Mouse (Mus musculus) limb, embryonic 15.5 days (tissue): ENCODE results near the gene Prm2. TPM values are rescaled to one million over a fixed set of nuclear protein-coding genes. Genes with fewer than 3 reads are reported as not detected.
A peak's percentile ranks its signal among the peaks of the same experiment; 100 is the strongest.
"Not testable (repeated sequence)": the region's sequence is repeated elsewhere in the genome, so short reads cannot be mapped to it uniquely, and the experiment has no call there.

ENCODE experiments used
- ATAC-seq: fragments of 200-750 bp; cut with Nextera tagmentation; 2 replicates; pipeline ENCODE4 v1.8.0; 2017; ENCODE audit warnings: low read depth, moderate TSS enrichment; ENCODE audit not compliant: insufficient number of reproducible peaks, low FRiP score, low TSS enrichment
- H3K27ac ChIP-seq: fragments of 300-500 bp; sonication (generic); 2 replicates; pipeline ENCODE4 v1.5.1; 2015; ENCODE audit warnings: moderate library complexity, mild to moderate bottlenecking, inconsistent platforms
- H3K27me3 ChIP-seq: fragments of 300-500 bp; sonication (generic); 2 replicates; pipeline ENCODE4 v1.6.1; 2015; ENCODE audit warnings: inconsistent platforms
- H3K36me3 ChIP-seq: fragments of 300-500 bp; sonication (generic); 2 replicates; pipeline ENCODE4 v1.6.1; 2015; ENCODE audit warnings: inconsistent platforms
- H3K4me1 ChIP-seq: fragments of 300-500 bp; sonication (generic); 2 replicates; pipeline ENCODE4 v1.6.1; 2015; ENCODE audit warnings: inconsistent platforms
- H3K4me2 ChIP-seq: fragments of 300-500 bp; sonication (generic); 2 replicates; pipeline ENCODE4 v1.6.1; 2015; ENCODE audit warnings: mild to moderate bottlenecking, inconsistent platforms
- H3K4me3 ChIP-seq: fragments of 300-500 bp; sonication (generic); 2 replicates; pipeline ENCODE4 v1.5.1; 2015; ENCODE audit warnings: mild to moderate bottlenecking, inconsistent platforms
- H3K9ac ChIP-seq: fragments of 300-500 bp; sonication (generic); 2 replicates; pipeline ENCODE4 v1.6.1; 2015; ENCODE audit warnings: inconsistent platforms
- H3K9me3 ChIP-seq: fragments of 300-500 bp; sonication (generic); 2 replicates; pipeline ENCODE4 v1.6.1; 2016; ENCODE audit warnings: inconsistent platforms
- WGBS: fragments of 180-500 bp; shearing (Covaris S2); methylation state at CpG from one replicate; pipeline ENCODE4 v1.1.7; 2015; 5-methylcytosine and 5-hydroxymethylcytosine counted together
- polyA plus RNA-seq: library from polyadenylated mRNA; unstranded; fragments of >200 nt; fragmentation: Nextera tagmentation; extraction: Ambion mirVana; gene quantifications from 2 replicates; pipeline ENCODE4 v1.2.1, GENCODE M21; 2015

Gene Prm2
- polyA plus RNA-seq, 1 experiment from 2014 or later: not detected

DNA sequence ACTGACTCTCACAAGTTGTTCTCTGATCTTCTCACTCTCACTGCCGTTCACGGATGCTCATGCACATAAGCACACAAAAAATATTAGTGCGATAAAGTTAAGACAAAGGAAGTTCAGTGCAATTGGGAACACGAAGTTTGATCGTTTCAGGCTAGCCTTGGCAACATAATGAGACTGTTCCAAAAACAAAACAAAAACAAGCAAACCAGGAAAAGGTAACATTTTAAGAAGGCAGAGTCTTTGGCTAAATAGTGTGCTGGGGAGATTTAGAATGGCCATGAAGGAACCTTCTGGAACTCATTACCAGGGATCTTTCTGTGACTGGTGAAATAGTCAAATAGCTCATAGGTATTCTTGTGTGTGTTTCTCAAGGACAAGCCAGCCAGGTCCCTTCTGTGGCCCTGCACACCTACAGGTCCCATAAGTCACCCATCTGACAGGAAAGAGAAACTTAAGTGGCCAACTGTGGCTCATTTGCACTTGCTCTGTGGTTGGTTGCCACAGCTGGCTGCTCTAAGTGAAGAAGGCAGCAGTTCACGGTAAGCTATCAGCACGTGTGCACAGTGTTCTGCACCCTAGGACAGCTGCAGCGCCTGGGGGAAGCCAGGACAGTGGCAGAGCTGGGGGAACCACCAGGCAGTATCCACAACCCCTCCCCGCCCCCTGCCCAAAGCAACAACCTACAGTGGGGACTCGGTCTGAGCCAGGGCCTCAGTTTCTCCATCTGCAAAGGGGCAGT, 10.0 kb upstream of the Prm2 start, which contains the start of gene Prm1:
Gene Prm1, minus strand, starts transcription at position 51 of the 739 bp plus-strand sequence.
- Histone ChIP-seq H3K36me3 (no peaks in the 10 kb centered on the region), H3K9me3 (no peaks in the 10 kb centered on the region), H3K27ac (no peak within 1 kb of the TSS), H3K4me1 (peaks cover 3% of the 10 kb centered on the region; the same call in 1 of the 2 replicates), H3K4me2 (no peak within 1 kb of the TSS), H3K27me3 (no peaks in the 10 kb centered on the region), H3K4me3 (no peak within 1 kb of the TSS), H3K9ac (no peak within 1 kb of the TSS)
- no peak for ATAC-seq
- 69% methylated on average over 10 of the region's 10 CpGs for WGBS

GRCm38 (mm10) chr16:10802420-10802819, 6.5 kb upstream of the Prm2 start:
- H3K9me3 ChIP-seq, H3K4me3 ChIP-seq, H3K27ac ChIP-seq, ATAC-seq, H3K36me3 ChIP-seq, H3K9ac ChIP-seq, H3K27me3 ChIP-seq, H3K4me1 ChIP-seq, H3K4me2 ChIP-seq: not testable (repeated sequence)
- WGBS: 77% methylated on average over 3 of the region's 3 CpGs

DNA sequence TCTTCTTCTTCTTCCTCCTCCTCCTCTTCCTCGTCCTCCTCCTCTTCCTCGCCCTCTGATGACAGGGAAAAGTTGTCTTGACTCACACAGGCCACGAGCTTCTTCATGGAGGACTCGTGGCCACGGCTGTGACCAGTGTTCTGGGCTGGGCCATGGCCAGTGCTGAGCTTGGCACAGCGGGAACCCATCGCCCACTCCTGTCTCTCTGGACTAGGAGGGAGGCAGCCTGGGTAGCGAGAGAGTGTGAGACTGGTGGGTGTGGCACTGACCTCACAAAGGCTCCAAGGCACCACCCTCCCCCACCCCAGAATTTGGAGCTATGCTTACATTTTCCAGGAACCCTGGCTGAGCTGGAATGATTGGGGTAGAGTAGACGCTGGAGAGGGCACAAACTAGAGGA, 5.2 kb downstream of the Prm2 start, which contains the start of gene Prm3:
Gene Prm3, minus strand, starts transcription at position 213 of the 400 bp plus-strand sequence.
- Histone ChIP-seq H3K4me2 (no peak within 1 kb of the TSS), H3K4me1 (peaks cover 18% of the 10 kb centered on the region), H3K4me3 (no peak within 1 kb of the TSS), H3K27me3 (peaks cover 4% of the 10 kb centered on the region; the same call in 1 of the 2 replicates), H3K9ac (no peak within 1 kb of the TSS), H3K36me3 (no peaks in the 10 kb centered on the region), H3K27ac (no peak within 1 kb of the TSS), H3K9me3 (no peaks in the 10 kb centered on the region)
- 73% methylated on average over 9 of the region's 9 CpGs for WGBS
- no peak for ATAC-seq

DNA sequence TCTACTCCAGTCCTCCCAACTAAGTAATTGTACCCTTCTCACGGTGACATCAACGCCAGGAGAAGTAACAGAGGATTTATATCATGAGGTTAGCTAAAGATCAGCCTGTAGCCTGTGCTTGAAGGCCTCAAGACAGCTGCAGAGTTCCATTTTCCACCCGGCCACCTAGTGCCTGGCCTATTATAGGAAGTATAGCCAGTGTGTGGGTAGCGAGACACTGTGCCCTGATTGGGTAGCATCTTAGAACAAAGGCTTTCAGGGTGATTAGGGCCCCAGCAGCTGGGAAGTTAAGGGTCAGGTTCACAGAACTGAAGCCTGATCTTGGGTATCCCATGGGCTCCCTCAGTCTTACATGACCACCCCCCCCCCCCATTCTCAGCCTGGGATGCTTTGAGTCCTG, 7.1 kb downstream of the Prm2 start:
- no peaks in the 10 kb centered on the region for H3K9me3 ChIP-seq
- peaks cover 28% of the 10 kb centered on the region for H3K4me1 ChIP-seq
- no peak overlapping the region for H3K4me3 ChIP-seq
- no peak for ATAC-seq
- 60% methylated on average over 4 of the region's 4 CpGs for WGBS
- H3K27ac ChIP-seq: no peak overlapping the region
- H3K4me2 ChIP-seq: no peak overlapping the region
- no peaks in the 10 kb centered on the region for H3K27me3 ChIP-seq
- H3K9ac ChIP-seq: no peak overlapping the region
- no peaks in the 10 kb centered on the region for H3K36me3 ChIP-seq

DNA sequence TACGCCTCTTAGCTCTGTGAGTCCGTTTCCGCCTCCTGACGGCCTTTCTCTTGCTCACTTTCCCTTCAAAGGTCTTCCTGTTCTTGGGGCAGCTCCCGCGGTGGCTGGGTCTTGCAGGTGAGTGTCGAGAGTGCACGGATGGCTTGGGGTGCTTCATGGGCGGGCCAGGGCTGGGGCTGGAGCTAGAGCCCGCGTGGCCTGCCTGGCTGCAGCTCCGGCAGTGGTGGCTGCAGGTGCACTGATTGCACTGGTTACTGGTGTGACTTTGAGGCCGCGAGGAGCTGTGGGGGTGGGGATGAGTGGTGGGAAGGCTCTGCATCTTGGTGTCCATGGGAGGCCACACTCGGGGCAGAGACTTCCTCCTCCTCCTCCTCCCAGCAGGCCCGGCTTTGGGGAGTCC, 7.7 kb downstream of the Prm2 start, which contains the start of gene Tnp2:
Gene Tnp2, minus strand, starts transcription at position 390 of the 400 bp plus-strand sequence.
- 49% methylated on average over 16 of the region's 16 CpGs for WGBS
- Histone ChIP-seq H3K4me1 (peaks cover 34% of the 10 kb centered on the region), H3K4me2 (no peak within 1 kb of the TSS), H3K9ac (no peak within 1 kb of the TSS), H3K4me3 (no peak within 1 kb of the TSS), H3K27ac (peak within 1 kb of the TSS; percentile 100), H3K9me3 (no peaks in the 10 kb centered on the region), H3K27me3 (no peaks in the 10 kb centered on the region), H3K36me3 (no peaks in the 10 kb centered on the region)
- no peak for ATAC-seq

DNA sequence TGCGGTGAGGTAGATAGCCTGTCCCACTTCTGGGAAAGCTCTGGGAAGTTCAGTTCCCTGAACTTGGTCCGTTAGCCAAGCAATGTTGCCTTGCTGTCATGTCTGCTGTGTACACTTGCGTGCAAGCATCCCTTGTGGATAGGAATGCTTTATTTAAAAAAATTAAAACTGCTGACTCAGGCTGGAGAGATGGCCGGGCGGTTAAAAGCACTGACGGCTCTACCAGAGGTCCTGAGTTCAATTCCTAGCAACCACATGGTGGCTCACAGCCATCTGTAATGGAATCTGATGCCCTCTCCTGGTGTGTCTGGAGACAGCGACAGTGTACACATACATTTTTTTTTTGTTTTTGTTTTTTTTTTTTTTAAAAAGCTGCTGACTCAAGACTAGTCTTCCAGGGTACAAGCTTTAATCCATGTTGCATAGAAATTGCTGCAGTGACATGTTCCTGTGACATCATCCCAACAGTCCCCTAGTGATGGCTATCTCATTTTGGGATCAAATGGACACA, 8.3 kb downstream of the Prm2 start:
- 82% methylated on average over 7 of the region's 7 CpGs for WGBS
- no peak for ATAC-seq
- no peak overlapping the region for H3K9ac ChIP-seq
- H3K4me3 ChIP-seq: no peak overlapping the region
- peak overlapping the region; percentile 100 for H3K27ac ChIP-seq
- H3K36me3 ChIP-seq: no peaks in the 10 kb centered on the region
- H3K27me3 ChIP-seq: no peaks in the 10 kb centered on the region
- H3K9me3 ChIP-seq: no peaks in the 10 kb centered on the region
- no peak overlapping the region for H3K4me2 ChIP-seq
- peaks cover 41% of the 10 kb centered on the region for H3K4me1 ChIP-seq

- Histone ChIP-seq H3K9ac (no peak overlapping the region), H3K4me2 (peak overlapping the region; percentile 80), H3K27ac (peak overlapping the region; percentile 100), H3K4me1 (peaks cover 47% of the 10 kb centered on the region), H3K36me3 (no peaks in the 10 kb centered on the region), H3K9me3 (no peaks in the 10 kb centered on the region), H3K4me3 (no peak overlapping the region), H3K27me3 (no peaks in the 10 kb centered on the region)
- WGBS: 54% methylated on average over 4 of the region's 4 CpGs
- ATAC-seq: no peak
These were observed 9.0 kb downstream of the Prm2 start for GRCm38 (mm10) chr16:10786782-10787547.

- Histone ChIP-seq H3K4me1 (peaks cover 54% of the 10 kb centered on the region), H3K4me2 (peak overlapping the region; percentile 80), H3K27ac (peak overlapping the region; percentile 100), H3K9me3 (no peaks in the 10 kb centered on the region), H3K27me3 (no peaks in the 10 kb centered on the region), H3K4me3 (peak overlapping the region; percentile 85), H3K36me3 (no peaks in the 10 kb centered on the region), H3K9ac (peak overlapping the region; percentile 80)
- WGBS: under 1% methylated on average over 9 of the region's 9 CpGs
- ATAC-seq: 0 out of 2 replicates have a peak, but pooled peaks have one; percentile 2
These were observed 9.6 kb downstream of the Prm2 start for GRCm38 (mm10) chr16:10786288-10786687.

DNA sequence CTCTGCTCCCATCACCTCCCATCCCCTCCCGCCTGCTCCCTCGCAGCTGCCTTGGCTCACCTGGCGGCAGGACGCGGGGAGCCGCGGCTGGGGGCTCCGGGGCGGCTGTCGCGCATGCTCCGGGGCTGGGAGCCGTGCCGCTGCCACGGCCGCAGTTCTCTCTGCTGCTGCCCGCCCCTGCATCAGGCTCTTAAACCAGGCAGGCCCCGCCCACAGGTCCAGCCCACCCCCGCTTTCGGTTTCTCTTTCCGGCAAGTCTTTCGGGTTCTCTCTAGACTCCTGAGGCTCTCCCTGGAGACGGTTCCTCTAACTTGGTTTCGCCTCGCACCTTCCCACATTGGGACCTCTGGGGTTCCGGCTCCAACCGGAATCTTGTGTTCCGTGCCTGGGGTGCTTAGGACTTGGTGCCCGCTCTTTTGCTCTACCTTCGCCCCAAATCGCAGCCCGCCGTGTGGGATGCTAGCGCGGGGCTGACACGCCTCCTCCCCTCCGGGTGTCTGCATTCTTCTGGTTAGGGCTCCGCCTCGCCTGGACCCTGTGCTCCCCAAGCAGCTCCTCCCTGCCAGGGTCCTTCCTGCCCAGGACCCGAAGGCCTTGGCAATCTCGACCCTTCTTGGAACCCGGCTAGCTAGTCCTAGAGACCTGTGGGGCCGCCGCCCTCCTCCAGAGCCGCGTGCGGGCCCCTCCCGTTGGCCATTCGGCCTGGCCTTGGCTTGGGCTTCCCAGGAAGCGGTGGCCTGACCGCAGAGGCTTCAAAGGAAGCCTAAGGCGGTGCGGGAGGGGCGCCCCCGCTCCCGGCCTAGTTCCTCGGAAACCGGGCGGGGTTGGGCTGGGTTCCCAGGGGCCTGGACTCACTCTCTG, 10.3 kb downstream of the Prm2 start, which contains the start of gene Socs1:
Gene Socs1, minus strand, starts transcription at position 166 of the 861 bp plus-strand sequence.
- H3K4me1 ChIP-seq: peaks cover 60% of the 10 kb centered on the region
- peak; percentile 88 for ATAC-seq
- no peaks in the 10 kb centered on the region for H3K9me3 ChIP-seq
- no peaks in the 10 kb centered on the region for H3K27me3 ChIP-seq
- H3K4me3 ChIP-seq: peak within 1 kb of the TSS; percentile 85
- H3K4me2 ChIP-seq: peak within 1 kb of the TSS; percentile 80
- H3K27ac ChIP-seq: peak within 1 kb of the TSS; percentile 100
- under 1% methylated on average over 59 of the region's 59 CpGs for WGBS
- H3K36me3 ChIP-seq: no peaks in the 10 kb centered on the region
- peak within 1 kb of the TSS; percentile 80 for H3K9ac ChIP-seq

DNA sequence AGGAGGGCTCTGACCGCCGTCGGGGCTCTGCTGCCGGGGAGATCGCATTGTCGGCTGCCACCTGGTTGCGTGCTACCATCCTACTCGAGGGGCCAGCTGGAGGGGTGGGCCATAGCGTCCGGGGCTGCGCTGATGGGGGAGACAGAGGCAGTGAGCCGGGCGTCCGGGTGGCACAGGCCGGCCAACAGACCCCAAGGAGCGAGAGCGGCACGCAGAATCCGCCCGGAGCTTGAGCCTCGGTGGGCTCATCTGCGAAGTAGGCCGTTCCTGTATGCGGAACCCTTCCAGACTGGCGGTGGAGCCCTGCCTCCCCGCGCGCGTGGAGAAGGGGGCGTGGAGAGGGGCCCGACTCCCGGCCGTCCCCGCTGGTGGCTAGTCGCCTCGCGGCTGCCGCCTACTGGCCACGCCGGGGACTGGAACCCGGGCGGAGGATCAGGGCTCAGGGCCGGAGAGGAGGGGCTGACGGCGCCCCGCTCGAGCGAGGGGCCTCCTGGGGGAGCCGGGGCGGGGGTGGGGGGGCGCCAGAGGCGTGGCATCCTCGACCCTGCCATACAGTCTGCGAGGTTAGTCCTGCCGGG, 11.1 kb downstream of the Prm2 start:
- peak overlapping the region; percentile 80 for H3K9ac ChIP-seq
- H3K27me3 ChIP-seq: no peaks in the 10 kb centered on the region
- WGBS: under 1% methylated on average over 54 of the region's 55 CpGs
- H3K4me3 ChIP-seq: peak overlapping the region; percentile 85
- H3K36me3 ChIP-seq: no peaks in the 10 kb centered on the region
- H3K4me2 ChIP-seq: peak overlapping the region; percentile 80
- H3K27ac ChIP-seq: peak overlapping the region; percentile 100
- peaks cover 66% of the 10 kb centered on the region for H3K4me1 ChIP-seq
- peak; percentile 87 for ATAC-seq
- no peaks in the 10 kb centered on the region for H3K9me3 ChIP-seq
